Mouse (Mus musculus): ENCODE measurements at regions not wholly inside any gene's neighbourhood (a gene's known extent, or its start where the extent isn't known, plus 50 kb on each side); places are given as distances from the start of the nearest gene placed in this dataset.

GRCm38 (mm10) chr3:100333478-100333877 is 155.6 kb downstream of the Tent5c start:
- DNase-seq: no peak
- no peak overlapping the region for H3K4me3 ChIP-seq (ENCODE audit: insufficient read depth, low read depth, low read length)
- TF ChIP-seq POLR2A (IDR thresholded peaks at IDR 0.05; ENCODE audit: low read depth, low read length) (no peak), CTCF (conservative IDR thresholded peaks at IDR 0.05; ENCODE audit: insufficient read depth, insufficient read length, low read depth, low read length) (no peak)
- H3K36me3 ChIP-seq (ENCODE audit: control insufficient read depth, insufficient read depth, low read length): no peaks in the 10 kb centered on the region
- H3K4me1 ChIP-seq (ENCODE audit: control insufficient read depth, insufficient read depth, low read length): no peaks in the 10 kb centered on the region
- no peaks in the 10 kb centered on the region for H3K27me3 ChIP-seq (replicated peaks; ENCODE audit: control insufficient read depth, insufficient read depth, low read length)
- H3K27ac ChIP-seq (ENCODE audit: insufficient read depth, low read depth, low read length): no peak overlapping the region
- 65% methylated on average over 2 of the region's 2 CpGs for WGBS

GRCm38 (mm10) chr3:100318357-100318756 is 156.2 kb upstream of the Wdr3 start:
- no peak for DNase-seq
- Histone ChIP-seq H3K4me3 (ENCODE audit: insufficient read depth, low read depth, low read length) (no peak overlapping the region), H3K27ac (ENCODE audit: insufficient read depth, low read depth, low read length) (no peak overlapping the region), H3K4me1 (ENCODE audit: control insufficient read depth, insufficient read depth, low read length) (no peaks in the 10 kb centered on the region), H3K27me3 (replicated peaks; ENCODE audit: control insufficient read depth, insufficient read depth, low read length) (no peaks in the 10 kb centered on the region), H3K36me3 (ENCODE audit: control insufficient read depth, insufficient read depth, low read length) (no peaks in the 10 kb centered on the region)
- TF ChIP-seq CTCF (conservative IDR thresholded peaks at IDR 0.05; ENCODE audit: insufficient read depth, insufficient read length, low read depth, low read length) (no peak), POLR2A (IDR thresholded peaks at IDR 0.05; ENCODE audit: low read depth, low read length) (no peak)

GRCm38 (mm10) chr3:100287818-100288217 is 125.6 kb upstream of the Wdr3 start:
- 84% methylated on average over 1 of the region's 1 CpGs for WGBS
- TF ChIP-seq CTCF (conservative IDR thresholded peaks at IDR 0.05; ENCODE audit: insufficient read depth, insufficient read length, low read depth, low read length): no peak
- no peak for TF ChIP-seq POLR2A (IDR thresholded peaks at IDR 0.05; ENCODE audit: low read depth, low read length)
- H3K27ac ChIP-seq (ENCODE audit: insufficient read depth, low read depth, low read length): no peak overlapping the region
- no peaks in the 10 kb centered on the region for H3K36me3 ChIP-seq (ENCODE audit: control insufficient read depth, insufficient read depth, low read length)
- no peak for DNase-seq
- no peak overlapping the region for H3K4me3 ChIP-seq (ENCODE audit: insufficient read depth, low read depth, low read length)
- no peaks in the 10 kb centered on the region for H3K4me1 ChIP-seq (ENCODE audit: control insufficient read depth, insufficient read depth, low read length)
- H3K27me3 ChIP-seq (replicated peaks; ENCODE audit: control insufficient read depth, insufficient read depth, low read length): no peaks in the 10 kb centered on the region

GRCm38 (mm10) chr3:100266976-100267375 is 104.8 kb upstream of the Wdr3 start:
- DNase-seq: no peak
- H3K27me3 ChIP-seq (replicated peaks; ENCODE audit: control insufficient read depth, insufficient read depth, low read length): no peaks in the 10 kb centered on the region
- H3K36me3 ChIP-seq (ENCODE audit: control insufficient read depth, insufficient read depth, low read length): no peaks in the 10 kb centered on the region
- no peak overlapping the region for H3K4me3 ChIP-seq (ENCODE audit: insufficient read depth, low read depth, low read length)
- H3K4me1 ChIP-seq (ENCODE audit: control insufficient read depth, insufficient read depth, low read length): no peaks in the 10 kb centered on the region
- no peak overlapping the region for H3K27ac ChIP-seq (ENCODE audit: insufficient read depth, low read depth, low read length)
- no peak for TF ChIP-seq POLR2A (IDR thresholded peaks at IDR 0.05; ENCODE audit: low read depth, low read length)
- TF ChIP-seq CTCF (conservative IDR thresholded peaks at IDR 0.05; ENCODE audit: insufficient read depth, insufficient read length, low read depth, low read length): no peak

GRCm38 (mm10) chr3:100264991-100265390 is 102.8 kb upstream of the Wdr3 start:
- WGBS: 51% methylated on average over 5 of the region's 5 CpGs
- Histone ChIP-seq H3K27me3 (replicated peaks; ENCODE audit: control insufficient read depth, insufficient read depth, low read length) (no peaks in the 10 kb centered on the region), H3K4me3 (ENCODE audit: insufficient read depth, low read depth, low read length) (no peak overlapping the region), H3K36me3 (ENCODE audit: control insufficient read depth, insufficient read depth, low read length) (no peaks in the 10 kb centered on the region), H3K27ac (ENCODE audit: insufficient read depth, low read depth, low read length) (no peak overlapping the region), H3K4me1 (ENCODE audit: control insufficient read depth, insufficient read depth, low read length) (no peaks in the 10 kb centered on the region)
- no peak for DNase-seq
- TF ChIP-seq POLR2A (IDR thresholded peaks at IDR 0.05; ENCODE audit: low read depth, low read length) (no peak), CTCF (conservative IDR thresholded peaks at IDR 0.05; ENCODE audit: insufficient read depth, insufficient read length, low read depth, low read length) (no peak)
